Mouse (Mus musculus): ENCODE measurements around the gene Papola. TPM values are rescaled to one million over a fixed set of nuclear protein-coding genes. Genes with fewer than 3 reads are reported as not detected.
"Not testable (repeated sequence)": the region's sequence is repeated elsewhere in the genome, so short reads cannot be mapped to it uniquely, and the experiment has no call there.

The Papola gene
- polyA plus RNA-seq, 1 experiment from 2014 or later: 198 TPM

GRCm38 (mm10) chr12:105836196-105836595 lies 51.7 kb downstream of the Papola start:
- Histone ChIP-seq H3K36me3 (peaks cover 73% of the 10 kb centered on the region), H3K4me3 (no peak overlapping the region), H3K27ac (ENCODE audit: poor library complexity, severe bottlenecking) (no peak overlapping the region), H3K27me3 (replicated peaks) (no peaks in the 10 kb centered on the region), H3K9ac (no peak overlapping the region), H3K9me3 (replicated peaks) (no peaks in the 10 kb centered on the region), H3K4me2 (no peak overlapping the region), H3K4me1 (replicated peaks) (no peaks in the 10 kb centered on the region)
- 85% methylated on average over 2 of the region's 2 CpGs for WGBS
- no peak for ATAC-seq (ENCODE audit: insufficient number of reproducible peaks, low FRiP score)

- ATAC-seq (ENCODE audit: insufficient number of reproducible peaks, low FRiP score): no peak
- Histone ChIP-seq H3K9me3 (replicated peaks) (no peaks in the 10 kb centered on the region), H3K36me3 (peaks cover 60% of the 10 kb centered on the region), H3K4me1 (replicated peaks) (peaks cover 10% of the 10 kb centered on the region), H3K4me3 (no peak overlapping the region), H3K9ac (no peak overlapping the region), H3K27ac (ENCODE audit: poor library complexity, severe bottlenecking) (no peak overlapping the region), H3K4me2 (no peak overlapping the region), H3K27me3 (replicated peaks) (no peaks in the 10 kb centered on the region)
- 87% methylated on average over 4 of the region's 4 CpGs for WGBS
These were observed 54.6 kb downstream of the Papola start for GRCm38 (mm10) chr12:105839096-105839495.

DNA sequence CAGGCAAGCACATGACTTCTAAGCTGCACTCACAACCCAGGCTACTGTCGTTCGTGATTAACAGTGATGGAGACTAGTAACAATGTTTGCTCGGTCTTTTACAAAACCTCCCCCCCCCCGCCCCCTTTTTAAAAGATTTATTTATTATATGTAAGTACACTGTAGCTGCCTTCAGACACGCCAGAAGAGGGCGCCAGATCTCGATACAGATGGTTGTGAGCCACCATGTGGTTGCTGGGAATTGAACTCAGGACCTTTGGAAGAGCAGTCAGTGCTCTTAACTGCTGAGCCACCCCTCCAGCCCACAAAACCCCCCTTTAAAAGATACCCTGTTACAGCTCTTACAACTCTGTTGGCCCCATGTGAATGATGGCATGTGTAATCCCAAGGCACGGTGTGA lies 56.1 kb downstream of the Papola start:
- WGBS: 88% methylated on average over 8 of the region's 8 CpGs
- not testable (repeated sequence) for H3K4me3 ChIP-seq; H3K4me2 ChIP-seq; H3K27ac ChIP-seq (ENCODE audit: poor library complexity, severe bottlenecking); ATAC-seq (ENCODE audit: insufficient number of reproducible peaks, low FRiP score); H3K4me1 ChIP-seq (replicated peaks); H3K9me3 ChIP-seq (replicated peaks); H3K9ac ChIP-seq; H3K27me3 ChIP-seq (replicated peaks)
- peaks cover 55% of the 10 kb centered on the region for H3K36me3 ChIP-seq

GRCm38 (mm10) chr12:105843243-105844005 lies 58.9 kb downstream of the Papola start:
- H3K9me3 ChIP-seq (replicated peaks): no peaks in the 10 kb centered on the region
- H3K9ac ChIP-seq: no peak overlapping the region
- WGBS: 56% methylated on average over 12 of the region's 12 CpGs
- H3K4me1 ChIP-seq (replicated peaks): peaks cover 12% of the 10 kb centered on the region
- no peaks in the 10 kb centered on the region for H3K27me3 ChIP-seq (replicated peaks)
- no peak overlapping the region for H3K4me3 ChIP-seq
- H3K4me2 ChIP-seq: no peak overlapping the region
- no peak overlapping the region for H3K27ac ChIP-seq (ENCODE audit: poor library complexity, severe bottlenecking)
- peaks cover 34% of the 10 kb centered on the region for H3K36me3 ChIP-seq
- ATAC-seq (ENCODE audit: insufficient number of reproducible peaks, low FRiP score): no peak

DNA sequence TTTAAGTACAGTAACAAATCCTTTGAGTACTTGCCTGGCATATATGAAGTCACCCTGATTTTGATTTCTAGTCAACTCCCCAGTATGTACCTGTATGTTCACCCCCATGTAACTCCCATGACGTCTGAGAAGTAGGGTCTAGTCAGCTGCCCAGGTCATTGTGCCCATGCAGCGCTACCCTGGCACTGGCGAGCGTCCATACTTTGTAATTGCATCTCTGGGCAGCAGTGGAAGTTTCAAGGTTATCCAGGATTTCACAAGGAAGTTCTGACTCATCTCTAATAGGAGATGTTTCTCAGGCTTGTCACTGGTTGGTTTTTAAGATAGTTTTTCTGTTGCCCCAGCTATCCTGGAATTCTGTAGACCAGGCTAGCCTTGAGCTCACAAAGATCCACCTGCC lies 59.9 kb downstream of the Papola start:
- Histone ChIP-seq H3K4me2 (no peak overlapping the region), H3K9ac (no peak overlapping the region), H3K27ac (ENCODE audit: poor library complexity, severe bottlenecking) (no peak overlapping the region), H3K4me1 (replicated peaks) (peaks cover 21% of the 10 kb centered on the region), H3K36me3 (peaks cover 31% of the 10 kb centered on the region), H3K9me3 (replicated peaks) (no peaks in the 10 kb centered on the region), H3K4me3 (no peak overlapping the region), H3K27me3 (replicated peaks) (no peaks in the 10 kb centered on the region)
- no peak for ATAC-seq (ENCODE audit: insufficient number of reproducible peaks, low FRiP score)
- 88% methylated on average over 4 of the region's 4 CpGs for WGBS

DNA sequence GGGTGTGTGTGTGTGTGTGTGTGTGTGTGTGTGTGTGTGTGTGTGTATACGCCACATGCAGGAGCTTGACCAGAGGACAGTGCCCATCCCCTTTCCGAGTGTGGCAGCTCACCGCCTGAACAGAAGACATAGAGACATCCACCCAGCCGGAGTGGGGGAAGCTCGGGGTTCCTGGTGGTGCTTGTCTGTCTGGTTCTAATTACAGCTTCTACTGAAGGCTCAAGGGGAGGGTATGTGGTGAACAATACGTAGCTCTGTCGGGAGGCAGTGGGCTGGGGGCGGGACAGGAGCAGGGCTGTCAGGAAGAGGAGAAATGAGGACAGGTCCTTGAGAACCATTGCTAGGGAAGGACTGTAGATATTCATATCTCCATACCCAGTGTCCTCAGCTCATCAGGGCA lies 64.6 kb downstream of the Papola start:
- H3K27ac ChIP-seq (ENCODE audit: poor library complexity, severe bottlenecking): no peak overlapping the region
- no peak overlapping the region for H3K9ac ChIP-seq
- 35% methylated on average over 8 of the region's 8 CpGs for WGBS
- no peaks in the 10 kb centered on the region for H3K27me3 ChIP-seq (replicated peaks)
- H3K4me2 ChIP-seq: no peak overlapping the region
- peaks cover 4% of the 10 kb centered on the region; the same call in 1 of the 2 replicates for H3K36me3 ChIP-seq
- peaks cover 14% of the 10 kb centered on the region for H3K4me1 ChIP-seq (replicated peaks)
- ATAC-seq (ENCODE audit: insufficient number of reproducible peaks, low FRiP score): no peak
- H3K4me3 ChIP-seq: no peak overlapping the region
- H3K9me3 ChIP-seq (replicated peaks): no peaks in the 10 kb centered on the region

DNA sequence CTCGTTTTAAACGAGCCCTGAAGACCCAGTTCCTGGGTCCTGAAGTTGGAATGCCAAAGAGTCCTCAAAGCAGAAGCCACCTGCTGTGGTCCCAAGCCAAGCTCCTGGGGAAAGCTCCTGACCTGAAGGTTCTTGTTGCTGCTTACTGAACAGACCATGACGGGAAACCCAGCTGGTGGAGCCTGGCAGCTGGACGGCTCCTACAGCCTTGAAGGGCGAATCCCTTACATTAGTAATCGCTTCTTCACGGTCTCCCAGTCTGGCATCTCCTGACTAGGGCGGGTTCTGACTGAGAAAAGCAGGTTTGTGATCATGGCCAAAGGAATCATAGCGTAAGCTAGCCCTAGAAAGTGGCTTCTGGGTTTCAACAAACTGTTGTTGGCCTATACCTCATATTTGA lies 66.2 kb downstream of the Papola start:
- Histone ChIP-seq H3K36me3 (no peaks in the 10 kb centered on the region), H3K4me1 (replicated peaks) (peaks cover 14% of the 10 kb centered on the region), H3K9me3 (replicated peaks) (no peaks in the 10 kb centered on the region), H3K27ac (ENCODE audit: poor library complexity, severe bottlenecking) (no peak overlapping the region), H3K4me3 (no peak overlapping the region), H3K9ac (no peak overlapping the region), H3K4me2 (no peak overlapping the region), H3K27me3 (replicated peaks) (no peaks in the 10 kb centered on the region)
- WGBS: 78% methylated on average over 9 of the region's 9 CpGs
- ATAC-seq (ENCODE audit: insufficient number of reproducible peaks, low FRiP score): no peak

DNA sequence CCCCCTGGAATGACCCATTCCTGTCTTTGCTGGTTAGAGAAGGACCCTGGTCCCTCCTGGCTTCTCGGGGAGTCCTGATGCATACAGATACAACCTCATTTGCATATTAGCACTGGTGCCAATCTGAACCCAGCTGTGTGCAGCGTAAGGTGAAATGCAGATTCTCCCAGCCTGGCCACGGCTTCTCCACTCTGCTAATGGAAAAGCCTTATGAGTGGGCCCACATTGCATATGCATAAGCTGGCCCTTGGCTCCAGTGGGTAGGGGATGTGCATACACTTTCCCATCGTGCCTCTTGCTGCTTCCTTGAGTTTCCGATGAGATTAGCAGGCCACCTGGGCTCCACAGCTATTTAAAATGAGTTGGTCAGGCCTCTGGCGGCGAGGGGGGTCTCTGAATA lies 68.3 kb downstream of the Papola start:
- WGBS: 55% methylated on average over 7 of the region's 7 CpGs

GRCm38 (mm10) chr12:105854639-105855038 lies 70.1 kb downstream of the Papola start:
- WGBS: 29% methylated on average over 6 of the region's 6 CpGs
- H3K4me1 ChIP-seq (replicated peaks): peaks cover under 1% of the 10 kb centered on the region; the same call in 1 of the 2 replicates
- H3K9ac ChIP-seq: no peak overlapping the region
- H3K27me3 ChIP-seq (replicated peaks): no peaks in the 10 kb centered on the region
- no peak overlapping the region for H3K4me2 ChIP-seq
- H3K27ac ChIP-seq (ENCODE audit: poor library complexity, severe bottlenecking): no peak overlapping the region
- H3K9me3 ChIP-seq (replicated peaks): no peaks in the 10 kb centered on the region
- no peaks in the 10 kb centered on the region for H3K36me3 ChIP-seq
- H3K4me3 ChIP-seq: no peak overlapping the region
- ATAC-seq (ENCODE audit: insufficient number of reproducible peaks, low FRiP score): no peak

More for the DNA sequence above, 68.3 kb downstream of the Papola start:
- peaks cover 14% of the 10 kb centered on the region for H3K4me1 ChIP-seq (replicated peaks)
- no peak for ATAC-seq (ENCODE audit: insufficient number of reproducible peaks, low FRiP score)
- H3K36me3 ChIP-seq: no peaks in the 10 kb centered on the region
- no peak overlapping the region for H3K4me3 ChIP-seq
- H3K27me3 ChIP-seq (replicated peaks): no peaks in the 10 kb centered on the region
- H3K4me2 ChIP-seq: no peak overlapping the region
- H3K9ac ChIP-seq: no peak overlapping the region
- no peaks in the 10 kb centered on the region for H3K9me3 ChIP-seq (replicated peaks)
- H3K27ac ChIP-seq (ENCODE audit: poor library complexity, severe bottlenecking): no peak overlapping the region

DNA sequence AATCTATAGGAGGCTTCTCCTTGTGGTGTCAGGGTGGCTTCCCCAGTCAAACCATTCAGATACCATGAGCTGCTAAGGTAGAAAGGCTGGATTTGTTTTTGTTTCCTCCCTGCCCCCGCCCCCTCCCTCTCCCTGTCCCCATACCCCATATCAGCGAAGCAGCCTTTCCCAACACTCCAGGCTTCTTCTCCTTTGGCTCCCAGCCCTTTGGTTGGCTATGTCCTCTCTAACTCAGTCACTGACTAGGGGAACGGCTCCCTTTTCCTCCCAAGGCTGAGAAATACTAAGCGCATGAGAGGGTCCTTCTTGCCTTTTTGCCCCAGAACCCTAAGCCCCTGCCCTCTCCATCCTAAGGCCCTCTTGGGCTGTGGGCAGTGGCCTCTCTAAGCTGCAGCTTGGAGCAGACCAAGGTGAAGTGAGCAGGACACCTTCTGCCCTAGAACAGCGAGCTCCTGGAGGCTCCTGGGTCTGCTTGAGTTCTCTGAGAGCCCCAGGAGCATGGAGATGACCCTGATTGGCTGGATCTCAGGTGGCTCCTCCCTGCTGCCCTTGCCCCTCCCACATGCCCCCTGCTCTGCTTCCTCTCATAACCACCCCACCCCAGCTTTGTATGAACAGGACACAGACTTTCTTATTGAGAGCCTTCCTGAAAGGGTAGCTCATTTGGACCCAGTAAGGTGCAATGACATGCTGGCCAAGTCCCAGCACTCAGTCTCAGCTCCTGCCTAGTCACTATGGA lies 73.6 kb downstream of the Papola start:
- Histone ChIP-seq H3K4me3 (no peak overlapping the region), H3K9ac (no peak overlapping the region), H3K27ac (ENCODE audit: poor library complexity, severe bottlenecking) (no peak overlapping the region), H3K9me3 (replicated peaks) (peaks cover 4% of the 10 kb centered on the region; the same call in 1 of the 2 replicates), H3K36me3 (no peaks in the 10 kb centered on the region), H3K4me2 (no peak overlapping the region), H3K4me1 (replicated peaks) (no peaks in the 10 kb centered on the region), H3K27me3 (replicated peaks) (no peaks in the 10 kb centered on the region)
- 66% methylated on average over 5 of the region's 5 CpGs for WGBS
- no peak for ATAC-seq (ENCODE audit: insufficient number of reproducible peaks, low FRiP score)

GRCm38 (mm10) chr12:105862072-105862471 lies 77.6 kb downstream of the Papola start:
- H3K4me1 ChIP-seq (replicated peaks): no peaks in the 10 kb centered on the region
- ATAC-seq (ENCODE audit: insufficient number of reproducible peaks, low FRiP score): no peak
- no peaks in the 10 kb centered on the region for H3K27me3 ChIP-seq (replicated peaks)
- H3K9ac ChIP-seq: no peak overlapping the region
- H3K36me3 ChIP-seq: no peaks in the 10 kb centered on the region
- no peak overlapping the region for H3K4me3 ChIP-seq
- H3K27ac ChIP-seq (ENCODE audit: poor library complexity, severe bottlenecking): no peak overlapping the region
- H3K9me3 ChIP-seq (replicated peaks): peaks cover 22% of the 10 kb centered on the region
- 76% methylated on average over 6 of the region's 6 CpGs for WGBS
- no peak overlapping the region for H3K4me2 ChIP-seq
